Mouse (Mus musculus) cerebellum, adult 11 months (tissue): ENCODE measurements around the gene Ccdc32.
"Not testable (repeated sequence)": the region's sequence is repeated elsewhere in the genome, so short reads cannot be mapped to it uniquely, and the experiment has no call there.

Experiments
- DNase-seq: peaks from one replicate; pipeline ENCODE4 v3.0.0; 2022

Ccdc32 gene

DNA sequence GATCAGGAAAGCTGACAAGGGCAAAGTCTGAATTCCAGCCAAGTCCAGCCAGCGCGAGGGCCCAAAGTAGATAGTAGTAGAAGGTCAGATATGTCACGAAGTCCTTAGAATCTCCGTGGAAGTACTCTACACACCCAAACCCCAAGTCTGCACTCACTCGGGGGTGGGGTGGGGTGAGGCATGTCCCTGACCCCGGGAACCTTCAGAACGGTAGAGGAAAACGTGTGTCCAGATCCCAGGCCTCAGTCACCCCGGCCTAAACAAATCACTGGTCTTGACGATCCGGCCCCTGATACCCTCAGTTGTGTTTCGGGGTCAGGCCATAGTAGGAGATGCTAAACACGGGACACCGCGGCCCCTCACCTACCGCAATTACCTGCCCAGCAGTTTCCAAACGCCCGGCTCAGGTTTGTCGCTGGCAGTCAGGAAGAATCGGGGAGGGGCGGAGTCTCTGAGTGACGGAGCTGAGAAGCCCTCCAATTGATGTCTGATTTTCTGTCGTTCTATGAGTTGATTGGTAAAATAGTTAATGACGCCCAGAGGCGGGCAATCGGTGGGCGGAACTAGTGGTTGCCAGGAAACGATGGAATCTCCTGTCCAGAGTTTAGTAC is at the start of gene Ccdc32:
TSS of gene Ccdc32 (minus strand) at position 453 of the 611 bp plus-strand sequence.
- DNase-seq: peak; percentile 88

DNA sequence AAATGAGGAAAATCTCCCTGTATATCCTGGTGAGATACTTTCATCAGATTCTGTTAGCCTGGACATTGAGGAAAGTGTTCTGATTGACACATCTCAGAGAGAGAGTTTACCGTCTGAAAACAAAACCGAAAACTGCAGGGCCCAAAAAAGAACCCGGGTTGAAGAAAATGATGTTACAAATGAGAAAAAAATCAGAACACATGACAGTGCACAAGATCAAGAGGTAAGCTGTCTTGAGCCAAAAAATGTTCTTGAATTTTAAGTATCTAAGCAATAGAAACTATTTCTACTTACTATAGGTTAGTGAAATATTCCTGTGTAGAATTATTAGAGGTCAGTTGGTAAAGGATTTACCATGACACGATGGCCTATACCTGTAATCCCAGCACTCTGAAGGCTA is 43.2 kb upstream of the Ccdc32 start:
- DNase-seq: no peak

DNA sequence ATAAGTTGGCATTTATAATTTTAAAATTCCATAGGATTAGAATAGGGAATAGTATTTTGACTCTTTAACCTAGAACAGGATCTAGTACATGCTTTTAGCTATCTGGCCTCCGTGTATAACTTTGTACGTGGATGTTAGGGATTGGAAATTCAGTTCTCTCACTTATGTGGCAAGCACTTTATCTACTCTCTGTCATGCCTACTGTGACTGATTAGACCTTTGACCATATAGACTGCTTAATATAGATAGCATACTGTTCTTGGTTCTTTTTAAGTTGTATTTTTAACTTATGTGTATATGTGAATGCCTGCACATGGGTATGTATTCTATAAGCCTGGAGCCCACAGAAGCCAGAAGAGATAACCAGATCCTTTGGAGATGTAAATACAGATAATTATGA is 30.9 kb upstream of the Ccdc32 start:
- DNase-seq: no peak

DNA sequence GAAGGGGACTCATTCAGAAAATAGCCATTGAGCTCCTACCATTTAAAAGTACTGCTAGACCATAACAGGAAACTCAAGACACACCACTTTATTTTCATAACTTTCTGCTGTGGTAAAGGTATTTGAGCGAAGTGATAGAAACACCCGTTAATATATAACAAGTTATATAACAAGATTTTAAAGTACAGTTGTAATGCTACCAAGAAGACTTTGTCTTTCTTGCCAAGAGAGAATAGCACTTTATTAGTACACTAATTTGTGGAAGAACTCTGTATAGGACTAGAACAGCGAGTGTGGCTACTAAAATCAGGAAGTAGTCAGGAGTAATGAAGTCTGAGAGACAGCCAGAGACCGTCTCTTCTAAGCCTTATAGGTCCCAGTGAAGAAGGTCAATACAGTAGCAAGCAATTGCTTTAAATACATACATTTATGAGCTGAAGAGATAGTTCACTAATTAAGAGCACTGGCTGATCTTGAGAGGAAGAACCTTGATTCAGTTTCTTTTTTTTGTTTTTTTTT is 21.0 kb upstream of the Ccdc32 start:
- no peak for DNase-seq

DNA sequence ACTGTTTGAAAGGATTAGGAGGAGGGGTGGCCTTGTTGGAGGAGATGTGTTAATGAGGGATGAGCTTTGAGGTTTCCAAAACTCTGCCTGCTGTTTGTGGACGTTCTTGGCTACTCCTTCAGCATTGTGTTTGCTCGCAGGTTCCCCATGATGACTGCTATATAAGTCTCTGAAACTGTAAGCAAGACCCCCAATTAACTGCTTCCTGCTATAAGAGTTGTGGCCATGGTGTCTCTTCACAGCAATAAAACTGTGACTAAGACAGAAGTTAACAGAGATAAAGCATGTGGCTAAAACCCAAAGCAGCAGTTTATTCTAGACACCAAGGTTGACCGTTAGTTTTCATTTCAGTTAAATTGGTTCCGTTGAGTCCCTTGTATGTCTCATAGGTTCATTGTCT is 18.7 kb upstream of the Ccdc32 start:
- no peak for DNase-seq

DNA sequence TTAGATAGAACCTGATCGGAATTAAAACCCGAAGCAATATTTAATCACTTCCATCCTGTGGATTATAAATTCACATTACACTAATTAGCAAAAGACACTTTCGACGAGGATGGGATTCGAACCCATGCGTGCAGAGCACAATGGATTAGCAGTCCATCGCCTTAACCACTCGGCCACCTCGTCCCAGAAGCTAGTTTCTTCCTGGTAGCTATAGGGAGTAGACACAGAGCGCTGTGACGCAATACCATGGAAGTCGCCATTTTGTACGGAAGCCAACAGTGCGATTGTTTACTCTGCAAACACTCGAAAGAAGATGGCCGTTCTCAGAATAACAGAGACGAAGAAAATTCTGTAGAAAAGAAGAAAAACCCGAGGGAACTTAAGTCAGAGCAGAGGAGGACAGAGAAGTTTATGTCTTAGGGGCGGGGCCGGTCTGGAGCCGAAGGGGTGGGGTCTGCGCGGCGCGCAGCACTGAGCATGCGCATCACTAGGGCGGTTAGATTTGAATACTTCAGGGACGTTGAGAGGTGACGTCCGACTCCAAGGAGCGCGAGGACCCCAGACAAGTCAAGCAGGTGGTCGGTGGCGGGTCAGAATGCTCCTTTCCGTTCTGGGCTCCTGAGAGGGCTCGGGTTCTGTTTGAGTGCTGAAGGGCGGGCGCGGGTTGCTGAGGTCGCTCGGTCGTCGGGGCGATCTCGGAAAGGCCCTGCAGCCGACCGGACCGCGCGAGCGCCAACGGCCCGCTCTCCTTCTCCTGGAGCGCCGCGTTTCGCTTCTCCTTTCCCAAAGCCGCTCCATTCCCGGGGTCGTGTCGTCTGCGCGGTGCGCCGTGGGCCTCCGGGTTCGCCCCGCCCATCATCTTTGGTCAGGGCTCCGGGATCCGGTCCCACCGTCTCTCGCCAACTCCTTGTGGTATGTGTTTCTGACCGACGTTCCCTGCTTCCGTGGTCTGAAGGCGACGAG is 17.7 kb upstream of the Ccdc32 start, which contains the start of gene Knl1:
TSS of gene Knl1 (plus strand) at position 471 of the 963 bp plus-strand sequence.
- peak; percentile 94 for DNase-seq

DNA sequence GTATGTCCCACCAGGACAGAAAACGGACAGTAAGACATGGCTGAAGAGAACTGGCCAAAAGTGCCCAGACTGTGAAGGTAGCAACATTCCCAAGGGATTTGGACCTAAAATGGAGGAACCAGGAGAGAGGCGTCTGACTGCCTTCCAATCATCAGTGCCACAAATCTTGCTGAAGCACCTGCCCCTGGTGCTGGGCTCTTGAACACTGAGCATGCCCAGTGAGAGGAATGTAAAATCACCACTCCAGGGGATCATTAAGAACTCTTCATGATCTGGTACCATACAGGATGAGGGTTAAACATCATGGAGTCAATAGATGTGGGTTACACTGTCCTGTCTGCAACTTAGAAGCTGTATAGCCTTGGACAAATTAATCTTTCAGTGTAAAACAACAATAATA is 16.0 kb upstream of the Ccdc32 start:
- no peak for DNase-seq

DNA sequence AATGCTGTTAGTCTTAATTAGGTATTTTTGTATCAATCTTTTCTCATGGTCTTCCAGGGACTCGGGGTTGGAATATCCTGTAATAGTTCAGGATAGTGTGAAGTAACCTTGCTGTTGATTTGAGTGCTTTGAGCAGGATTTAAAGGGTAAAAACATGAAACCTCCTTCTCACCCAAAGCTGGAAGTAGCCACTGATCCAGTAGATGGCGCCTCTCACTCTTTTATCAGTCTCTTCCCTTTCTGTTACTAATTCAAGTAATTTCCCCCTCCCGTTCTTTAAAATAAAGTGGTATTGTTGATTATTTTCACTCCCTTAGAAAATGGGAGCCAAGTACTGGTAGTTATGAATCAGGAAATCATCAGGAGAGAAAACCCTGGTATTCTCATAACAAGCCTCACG is 11.7 kb upstream of the Ccdc32 start:
- DNase-seq: no peak

DNA sequence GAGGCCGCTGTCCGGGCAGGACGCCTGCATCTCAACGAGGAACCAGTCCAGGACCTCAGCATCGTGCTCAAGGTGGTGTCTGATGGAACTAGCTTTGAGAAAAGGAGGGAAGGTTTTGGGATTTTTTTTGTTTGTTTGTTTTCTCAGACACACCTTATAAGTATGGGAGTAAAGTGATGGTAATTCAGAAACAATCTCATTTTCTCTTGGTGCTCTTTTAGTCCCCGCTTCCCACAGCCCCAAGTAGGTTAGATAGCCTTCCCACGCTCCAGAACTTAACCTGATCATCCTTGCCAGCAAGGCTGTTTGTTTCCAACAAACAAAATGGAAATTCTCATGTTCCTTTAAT is 6.2 kb upstream of the Ccdc32 start:
- DNase-seq: no peak

DNA sequence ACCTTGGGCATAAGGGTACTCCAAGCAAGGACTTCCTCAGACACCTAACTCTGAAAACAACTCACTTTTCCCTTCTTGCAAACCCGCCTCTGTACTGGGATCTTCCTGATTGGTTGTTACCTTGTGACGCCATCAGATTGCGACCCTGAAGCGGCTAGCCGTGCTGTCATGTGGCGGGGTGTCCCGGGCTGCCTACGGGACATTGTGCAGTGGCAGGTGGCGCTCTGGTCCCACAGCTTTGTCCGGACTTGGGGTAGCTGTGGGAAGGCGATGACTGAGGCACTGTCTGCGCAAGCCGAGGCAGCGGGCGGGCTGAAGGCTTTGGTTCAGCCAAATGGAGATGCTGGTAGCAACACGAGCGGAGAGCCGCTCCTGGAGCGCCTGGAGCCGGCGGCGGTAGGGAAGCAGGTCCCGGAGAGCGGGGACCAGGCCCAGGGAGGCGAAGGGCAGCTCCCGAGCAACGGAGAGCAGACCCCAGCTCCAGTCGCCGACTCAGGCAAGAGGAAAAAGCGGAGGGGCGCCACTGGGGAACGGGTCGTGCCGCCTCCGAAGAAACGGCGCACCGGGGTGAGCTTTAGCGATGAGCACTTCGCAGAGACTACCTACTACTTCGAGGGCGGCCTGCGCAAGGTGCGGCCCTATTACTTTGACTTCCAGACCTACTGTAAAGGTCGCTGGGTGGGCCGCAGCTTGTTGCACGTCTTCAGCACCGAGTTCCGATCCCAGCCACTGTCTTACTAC is 5.6 kb upstream of the Ccdc32 start, which contains the start of gene Rpusd2:
TSS of gene Rpusd2 (plus strand) at position 135 of the 741 bp plus-strand sequence.
- peak; percentile 85 for DNase-seq

DNA sequence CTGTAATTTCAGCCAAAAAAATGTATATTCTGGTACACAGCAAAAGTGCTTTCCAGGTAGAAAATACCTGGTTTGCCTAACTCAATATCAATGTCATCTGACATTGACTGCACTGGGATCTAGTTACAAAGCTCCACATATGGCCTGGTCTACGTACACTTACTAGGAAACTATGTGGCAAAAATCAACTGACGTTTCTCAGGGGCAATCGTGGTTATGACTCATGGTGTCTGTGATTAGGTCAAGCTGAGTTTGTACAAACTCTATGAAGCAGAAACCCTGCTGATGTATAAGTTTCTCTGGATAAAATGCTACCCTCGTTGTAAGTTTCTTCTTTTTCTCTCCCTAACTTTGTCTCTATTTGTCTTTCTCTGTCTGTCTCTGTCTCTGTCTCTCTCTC is 3.0 kb upstream of the Ccdc32 start:
- no peak for DNase-seq

DNA sequence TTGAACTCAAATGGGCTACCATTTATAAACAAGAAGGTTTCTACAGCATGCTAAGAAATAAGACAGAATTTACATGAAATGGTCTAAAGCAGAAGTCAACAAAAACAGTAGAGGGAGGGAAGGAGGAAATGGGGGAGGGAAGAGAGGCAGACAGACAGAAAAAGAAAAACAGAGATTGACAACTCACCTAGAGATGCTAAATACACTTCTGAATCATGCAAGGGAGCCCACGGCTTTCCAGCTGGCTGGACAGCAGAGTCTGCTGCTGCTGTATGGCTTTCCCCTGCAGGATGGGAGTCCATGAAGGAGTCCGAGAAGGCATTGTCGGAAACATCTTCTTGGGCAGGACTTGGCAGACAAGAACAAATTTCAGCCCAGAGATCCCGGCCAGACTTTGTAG is 2.2 kb downstream of the Ccdc32 start:
- no peak for DNase-seq

DNA sequence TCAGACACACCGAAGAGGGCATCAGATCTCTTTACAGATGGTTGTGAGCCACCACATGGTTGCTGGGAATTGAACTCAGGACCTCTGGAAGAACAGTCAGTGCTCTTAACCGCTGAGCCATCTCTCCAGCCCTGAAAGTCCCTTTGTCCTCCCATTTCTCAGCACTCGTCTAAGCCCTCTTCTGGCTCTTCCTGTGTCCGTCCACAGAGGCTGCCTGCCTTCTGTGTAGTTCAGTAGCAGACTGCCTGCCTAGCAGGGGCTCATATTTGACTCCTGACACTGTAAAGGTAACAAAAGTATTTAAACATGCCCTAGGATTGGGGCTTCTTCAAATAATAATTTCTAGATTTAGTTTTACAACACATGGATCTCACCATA is 4.0 kb downstream of the Ccdc32 start:
- DNase-seq: no peak

DNA sequence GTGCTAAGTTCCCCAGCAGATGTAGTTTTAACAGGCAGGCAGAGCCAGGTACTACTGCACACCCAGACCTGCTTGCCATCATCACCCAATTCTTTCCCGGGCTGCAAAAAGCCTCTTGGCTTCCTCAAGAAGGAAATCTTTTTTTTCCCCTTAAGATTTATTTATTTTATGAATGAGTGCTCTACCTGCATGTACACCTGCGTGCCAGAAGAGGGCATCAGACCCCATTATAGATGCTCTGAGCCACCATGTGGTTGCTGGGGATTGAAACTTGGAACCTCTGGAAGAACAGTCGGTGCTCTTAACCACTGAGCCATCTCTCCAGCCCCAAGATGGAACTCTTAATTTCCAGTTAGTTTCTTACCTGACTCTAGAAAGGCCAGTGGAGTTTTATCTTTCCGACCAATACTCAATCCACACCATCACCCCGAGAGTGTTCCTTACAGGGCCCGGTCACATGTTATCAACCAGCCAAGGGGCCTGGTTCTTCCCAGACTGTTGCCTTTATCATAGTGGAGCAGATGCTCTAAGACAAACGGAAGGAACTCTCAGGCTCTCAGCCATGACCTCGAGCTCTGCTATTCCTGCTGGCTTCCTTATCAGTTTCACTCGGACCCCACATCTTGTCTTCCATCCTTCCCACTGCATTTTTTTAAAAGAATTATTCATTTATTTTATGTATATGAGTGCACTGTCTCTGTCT is 4.5 kb downstream of the Ccdc32 start:
- no peak for DNase-seq

DNA sequence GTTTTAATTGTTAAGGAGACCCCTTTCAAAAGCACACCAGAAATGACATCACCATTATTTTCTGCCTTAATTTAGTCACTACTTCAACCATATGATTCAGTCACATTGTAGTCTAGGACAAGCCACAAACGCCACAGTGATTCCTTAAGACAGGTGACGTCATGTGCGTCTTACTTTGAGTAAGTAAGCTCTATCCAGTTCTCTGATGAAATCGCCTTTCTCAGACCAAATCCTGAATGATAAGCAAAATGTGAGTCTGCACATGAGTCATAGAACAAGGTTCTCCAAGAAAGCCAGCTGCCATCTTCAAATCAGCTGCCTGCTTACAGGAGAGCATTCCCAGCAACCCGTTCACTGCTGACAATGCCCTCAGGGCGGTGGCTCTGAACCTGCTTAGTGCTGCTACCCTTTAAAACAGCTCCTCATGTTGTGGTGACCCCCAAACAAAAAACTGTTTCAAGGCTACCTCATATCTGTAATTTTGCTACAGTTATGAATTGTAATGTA is 6.0 kb downstream of the Ccdc32 start:
- no peak for DNase-seq

DNA sequence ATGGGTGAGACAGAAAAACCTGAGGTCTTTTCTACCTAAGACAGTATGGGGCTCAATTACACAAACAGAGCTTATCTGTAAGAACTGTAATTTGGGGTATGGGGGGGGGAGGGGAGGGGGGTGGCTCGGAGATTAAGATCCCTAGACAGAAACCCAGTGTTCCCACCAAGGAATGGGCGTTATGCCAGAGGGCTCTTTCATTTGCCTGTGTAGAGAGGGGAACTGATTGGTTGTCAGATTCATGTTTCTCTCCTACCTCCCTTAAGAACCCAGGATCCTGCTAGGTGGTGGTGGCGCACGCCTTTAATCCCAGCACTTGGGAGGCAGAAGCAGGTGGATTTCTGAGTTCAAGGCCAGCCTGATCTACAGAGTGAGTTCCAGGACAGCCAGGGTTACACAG is 9.7 kb downstream of the Ccdc32 start:
- no peak for DNase-seq

DNA sequence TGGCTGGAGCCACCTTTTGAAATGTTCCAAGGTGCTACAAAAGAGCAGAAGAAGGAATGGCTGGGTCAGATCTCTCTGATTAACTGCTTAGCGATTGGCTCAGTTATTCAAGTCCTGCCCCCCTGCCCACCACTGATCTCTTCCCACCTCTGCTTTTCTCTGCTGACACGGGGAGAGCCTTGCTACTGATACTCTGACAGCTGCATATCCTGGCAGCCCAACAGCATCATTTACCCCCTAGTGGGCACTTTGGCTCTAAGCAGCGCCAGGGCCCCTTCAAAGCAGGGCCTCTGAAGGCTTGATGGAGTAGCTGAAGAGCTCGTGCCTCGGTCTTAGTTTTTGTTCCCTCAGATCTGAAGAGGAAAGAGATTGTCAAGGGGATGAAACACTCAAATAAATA is 10.1 kb downstream of the Ccdc32 start:
- DNase-seq: no peak

DNA sequence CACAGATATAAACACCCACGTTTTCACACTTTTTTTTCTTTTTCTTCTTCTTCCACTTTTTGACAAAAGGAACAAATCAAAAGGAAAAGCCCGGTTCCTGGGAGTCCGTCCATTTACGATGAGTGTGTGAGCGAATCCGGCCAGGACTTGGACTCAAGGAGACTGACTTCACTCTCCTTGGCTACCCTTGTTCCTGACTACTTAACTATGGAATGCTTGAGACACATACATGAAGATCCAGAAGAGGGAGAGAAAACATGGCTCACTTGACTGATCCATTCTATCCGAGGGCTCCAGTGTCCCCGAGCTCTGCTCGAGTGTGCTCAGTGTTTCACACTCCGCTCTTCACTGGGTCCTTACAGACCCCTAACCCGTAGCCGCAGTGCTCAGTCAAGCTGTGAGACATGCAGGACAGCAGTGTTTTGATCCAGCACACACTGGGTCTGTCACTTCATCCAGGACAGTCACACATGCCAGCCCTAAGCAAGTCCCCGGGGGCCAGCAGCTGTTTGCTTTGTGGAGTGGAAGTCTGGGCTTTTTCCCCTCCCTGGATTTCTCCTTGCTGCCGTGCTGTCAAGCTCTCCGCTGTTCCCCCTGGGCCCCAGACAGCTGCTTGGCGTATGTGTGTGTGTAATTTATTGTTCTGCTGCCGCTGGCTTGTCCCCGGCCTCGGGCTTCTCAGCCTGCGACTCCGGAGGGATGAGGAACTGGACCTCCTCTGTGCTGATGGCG is 10.6 kb downstream of the Ccdc32 start:
- no peak for DNase-seq

DNA sequence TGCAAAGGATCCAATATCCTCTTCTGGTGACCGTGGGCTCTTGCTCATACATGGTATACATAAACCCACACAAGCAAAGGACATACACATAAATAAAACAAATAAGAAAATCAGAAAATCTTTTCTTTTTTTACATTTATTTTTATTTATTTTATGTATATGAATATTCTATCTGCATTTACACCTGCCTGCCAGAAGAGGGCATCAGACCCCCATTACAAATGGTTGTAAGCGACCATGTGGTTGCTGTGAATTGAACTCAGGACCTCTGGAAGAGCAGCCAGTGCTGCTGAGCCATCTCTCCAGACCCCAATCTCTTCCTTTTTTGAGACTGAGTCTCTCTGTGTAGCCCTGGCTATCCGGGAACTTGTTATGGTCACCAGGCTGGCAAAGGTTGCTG is 11.5 kb downstream of the Ccdc32 start:
- DNase-seq: no peak

DNA sequence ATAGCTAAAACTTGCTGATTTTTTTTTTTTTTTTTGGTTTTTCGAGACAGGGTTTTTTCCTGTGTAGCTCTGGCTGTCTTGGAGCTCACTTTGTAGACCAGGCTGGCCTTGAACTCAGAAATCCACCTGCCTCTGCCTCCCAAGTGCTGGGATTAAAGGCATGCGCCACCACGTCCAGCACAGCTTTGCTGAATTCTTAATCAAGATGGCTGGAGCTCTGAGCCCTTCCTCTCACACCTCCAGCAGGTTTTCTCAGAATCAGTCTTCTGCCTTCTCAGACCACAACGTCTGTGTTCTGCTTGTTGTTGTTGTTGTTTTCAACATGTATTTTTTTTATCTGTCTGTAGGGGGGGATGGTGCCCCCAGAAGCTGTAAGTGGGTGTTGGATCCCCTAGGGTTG is 12.9 kb downstream of the Ccdc32 start:
- not testable (repeated sequence) for DNase-seq

DNA sequence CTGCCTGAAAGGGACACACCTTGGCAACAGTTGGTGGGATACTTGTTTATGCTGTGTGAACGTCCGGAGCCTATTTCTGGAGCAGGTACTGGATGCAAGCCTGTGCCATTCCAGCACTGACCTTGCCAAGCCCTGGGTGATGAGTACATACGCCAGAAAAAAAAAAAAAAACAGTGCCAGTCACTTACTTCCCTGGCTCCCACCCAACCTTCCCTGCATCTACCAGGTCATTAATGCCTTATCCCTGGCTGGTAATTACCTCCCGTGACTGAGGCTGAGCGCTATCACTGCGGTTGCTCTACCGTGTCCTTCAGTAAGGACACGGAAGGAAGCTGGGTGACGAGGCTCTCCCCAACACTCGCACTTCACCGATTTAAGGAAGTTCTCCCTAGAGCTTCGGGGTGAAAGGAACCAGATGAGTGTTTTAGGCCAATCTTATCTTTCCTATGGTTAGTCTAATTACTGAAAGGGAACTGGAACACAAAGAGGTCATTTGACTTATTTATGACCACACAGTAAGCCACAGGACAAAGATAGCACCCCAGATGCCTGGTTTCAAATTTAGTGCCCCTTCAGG is 13.5 kb downstream of the Ccdc32 start:
- DNase-seq: peak; percentile 55
